Mouse (Mus musculus) G1E (cell line): ENCODE results near the gene Pmf1.

ENCODE experiments used
- CTCF ChIP-seq: IDR thresholded peaks from 2 replicates; pipeline ENCODE4 v1.5.1; 2012; ENCODE audit warnings: low read depth, low read length, inconsistent platforms, mixed read lengths
- GATA1 ChIP-seq: IDR thresholded peaks from 2 replicates; pipeline ENCODE4 v1.6.1; 2012; ENCODE audit warnings: borderline replicate concordance, low read length, inconsistent platforms, mixed read lengths
- GATA2 ChIP-seq: IDR thresholded peaks from 2 replicates; pipeline ENCODE4 v1.6.1; 2012; ENCODE audit warnings: low read depth, low read length, inconsistent platforms, borderline replicate concordance
- TAL1 ChIP-seq: conservative IDR thresholded peaks from 2 replicates; pipeline ENCODE4 v1.6.1; 2012; ENCODE audit warnings: low read depth, low read length, inconsistent platforms, mixed read lengths

DNA sequence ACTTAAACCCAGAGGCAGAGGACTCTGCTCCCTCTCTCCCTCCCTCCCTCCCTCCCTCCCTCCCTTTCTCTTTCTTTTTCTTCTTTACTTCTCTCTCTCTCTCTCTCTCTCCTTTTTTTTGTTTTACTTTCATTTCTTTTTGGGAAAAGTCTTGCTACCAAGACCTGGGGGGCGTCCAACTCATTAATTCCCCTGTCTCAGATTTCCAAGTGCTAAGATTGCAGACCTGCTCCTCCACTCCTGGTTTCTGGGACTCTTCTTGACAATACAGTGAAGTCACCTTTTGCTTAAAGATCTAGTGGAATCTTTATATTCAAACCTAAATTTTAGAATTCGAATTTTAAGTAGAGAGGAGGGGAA, 15.2 kb upstream of the Pmf1 start:
- TF ChIP-seq CTCF (no peak), GATA2 (no peak), TAL1 (no peak), GATA1 (no peak)
